Mouse (Mus musculus): ENCODE data around the gene Sox6.
A peak's percentile ranks its signal among the peaks of the same experiment; 100 is the strongest.

Gene Sox6

DNA sequence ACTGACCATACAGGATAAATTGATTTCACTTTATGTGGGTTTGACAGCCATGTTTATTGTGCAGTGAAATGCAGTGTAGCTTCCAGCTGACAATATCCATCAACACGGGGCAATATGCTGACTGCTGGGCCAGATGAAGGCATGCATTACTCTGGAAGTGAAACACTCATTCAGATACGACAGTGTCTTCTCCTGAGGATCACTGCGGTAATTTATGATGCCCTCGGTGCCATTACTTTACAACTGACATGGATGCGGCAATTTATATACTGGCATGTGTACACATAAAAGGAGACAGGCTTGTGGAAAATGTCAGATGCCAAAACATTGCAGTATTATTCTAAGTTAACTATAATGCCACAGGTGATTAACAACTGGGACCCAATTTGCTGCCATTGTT, 546.9 kb downstream of the Sox6 start:
- Histone ChIP-seq H3K4me3 (replicated peaks; ENCODE audit: low read length) (no peak overlapping the region), H3K27me3 (ENCODE audit: insufficient read depth, low read length) (no peaks in the 10 kb centered on the region), H3K4me1 (replicated peaks; ENCODE audit: low read depth, low read length) (no peaks in the 10 kb centered on the region), H3K36me3 (ENCODE audit: insufficient read depth, low read length) (no peaks in the 10 kb centered on the region), H3K9me3 (ENCODE audit: low read length) (no peaks in the 10 kb centered on the region)
- TF ChIP-seq CTCF (conservative IDR thresholded peaks at IDR 0.05; ENCODE audit: low read length) (no peak), POU5F1 (IDR thresholded peaks at IDR 0.05; ENCODE audit: borderline replicate concordance, low read length) (no peak), NANOG (IDR thresholded peaks at IDR 0.05; ENCODE audit: borderline replicate concordance, low read length) (no peak)

DNA sequence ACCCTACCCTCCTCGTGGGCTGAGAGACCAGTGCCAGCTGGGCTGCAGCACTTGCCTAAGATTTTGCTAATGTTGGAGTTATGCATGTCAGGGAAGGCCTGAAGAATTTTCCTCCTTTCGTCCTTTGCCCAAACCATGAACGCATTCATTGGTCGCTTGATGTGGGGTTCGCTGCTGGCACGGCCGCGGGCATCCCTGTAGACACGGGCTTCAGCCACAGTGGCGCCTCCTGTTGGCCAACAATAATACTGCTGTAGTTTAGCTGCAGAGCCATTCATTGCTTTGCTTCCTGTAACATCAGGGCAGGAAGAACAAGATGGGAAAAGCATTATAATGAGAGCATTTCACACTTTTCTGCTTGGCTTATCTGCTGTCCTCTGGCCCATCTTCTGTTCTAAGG, 549.0 kb downstream of the Sox6 start:
- no peaks in the 10 kb centered on the region for H3K36me3 ChIP-seq (ENCODE audit: insufficient read depth, low read length)
- no peaks in the 10 kb centered on the region for H3K27me3 ChIP-seq (ENCODE audit: insufficient read depth, low read length)
- H3K9me3 ChIP-seq (ENCODE audit: low read length) = no peaks in the 10 kb centered on the region
- no peak for TF ChIP-seq NANOG (IDR thresholded peaks at IDR 0.05; ENCODE audit: borderline replicate concordance, low read length)
- peak; percentile 35 for TF ChIP-seq CTCF (conservative IDR thresholded peaks at IDR 0.05; ENCODE audit: low read length)
- H3K4me1 ChIP-seq (replicated peaks; ENCODE audit: low read depth, low read length) = no peaks in the 10 kb centered on the region
- no peak overlapping the region for H3K4me3 ChIP-seq (replicated peaks; ENCODE audit: low read length)

DNA sequence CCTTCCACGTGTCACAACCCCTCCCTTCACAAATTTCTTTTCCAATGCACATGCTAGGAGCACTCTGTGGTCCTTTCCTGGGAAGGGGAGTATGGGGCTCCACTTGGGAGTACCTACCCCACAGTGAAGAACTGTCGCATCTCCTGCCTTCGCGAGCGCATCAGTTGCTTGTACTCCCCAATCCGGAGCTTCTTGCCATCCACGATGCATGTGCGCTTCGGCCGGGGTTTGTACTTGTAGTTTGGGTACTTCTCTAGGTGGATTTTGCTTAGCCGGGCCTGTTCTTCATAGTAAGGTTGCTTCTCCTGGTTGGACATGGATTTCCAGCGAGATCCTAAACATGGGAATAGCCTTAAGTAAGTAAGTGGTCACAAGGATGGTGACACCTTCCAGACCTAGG, 552.2 kb downstream of the Sox6 start:
- Histone ChIP-seq H3K36me3 (ENCODE audit: insufficient read depth, low read length) (no peaks in the 10 kb centered on the region), H3K4me1 (replicated peaks; ENCODE audit: low read depth, low read length) (no peaks in the 10 kb centered on the region), H3K4me3 (replicated peaks; ENCODE audit: low read length) (no peak overlapping the region), H3K27me3 (ENCODE audit: insufficient read depth, low read length) (no peaks in the 10 kb centered on the region), H3K9me3 (ENCODE audit: low read length) (no peaks in the 10 kb centered on the region)
- TF ChIP-seq CTCF (conservative IDR thresholded peaks at IDR 0.05; ENCODE audit: low read length) = no peak
- TF ChIP-seq NANOG (IDR thresholded peaks at IDR 0.05; ENCODE audit: borderline replicate concordance, low read length) = no peak
- TF ChIP-seq POU5F1 (IDR thresholded peaks at IDR 0.05; ENCODE audit: borderline replicate concordance, low read length) = no peak

- no peak overlapping the region for H3K4me3 ChIP-seq (replicated peaks; ENCODE audit: low read length)
- TF ChIP-seq NANOG (IDR thresholded peaks at IDR 0.05; ENCODE audit: borderline replicate concordance, low read length) (no peak), POU5F1 (IDR thresholded peaks at IDR 0.05; ENCODE audit: borderline replicate concordance, low read length) (no peak), CTCF (conservative IDR thresholded peaks at IDR 0.05; ENCODE audit: low read length) (no peak)
- H3K36me3 ChIP-seq (ENCODE audit: insufficient read depth, low read length) = no peaks in the 10 kb centered on the region
- no peaks in the 10 kb centered on the region for H3K9me3 ChIP-seq (ENCODE audit: low read length)
- H3K27me3 ChIP-seq (ENCODE audit: insufficient read depth, low read length) = no peaks in the 10 kb centered on the region
- no peaks in the 10 kb centered on the region for H3K4me1 ChIP-seq (replicated peaks; ENCODE audit: low read depth, low read length)
Measured at GRCm38 (mm10) chr7:115485664-115486409, 552.8 kb downstream of the Sox6 start.

- no peaks in the 10 kb centered on the region for H3K9me3 ChIP-seq (ENCODE audit: low read length)
- no peaks in the 10 kb centered on the region for H3K36me3 ChIP-seq (ENCODE audit: insufficient read depth, low read length)
- H3K4me1 ChIP-seq (replicated peaks; ENCODE audit: low read depth, low read length) = no peaks in the 10 kb centered on the region
- H3K27me3 ChIP-seq (ENCODE audit: insufficient read depth, low read length) = no peaks in the 10 kb centered on the region
- H3K4me3 ChIP-seq (replicated peaks; ENCODE audit: low read length) = no peak overlapping the region
- no peak for TF ChIP-seq NANOG (IDR thresholded peaks at IDR 0.05; ENCODE audit: borderline replicate concordance, low read length)
- no peak for TF ChIP-seq CTCF (conservative IDR thresholded peaks at IDR 0.05; ENCODE audit: low read length)
- no peak for TF ChIP-seq POU5F1 (IDR thresholded peaks at IDR 0.05; ENCODE audit: borderline replicate concordance, low read length)
Measured at GRCm38 (mm10) chr7:115477763-115478162, 560.8 kb downstream of the Sox6 start.

DNA sequence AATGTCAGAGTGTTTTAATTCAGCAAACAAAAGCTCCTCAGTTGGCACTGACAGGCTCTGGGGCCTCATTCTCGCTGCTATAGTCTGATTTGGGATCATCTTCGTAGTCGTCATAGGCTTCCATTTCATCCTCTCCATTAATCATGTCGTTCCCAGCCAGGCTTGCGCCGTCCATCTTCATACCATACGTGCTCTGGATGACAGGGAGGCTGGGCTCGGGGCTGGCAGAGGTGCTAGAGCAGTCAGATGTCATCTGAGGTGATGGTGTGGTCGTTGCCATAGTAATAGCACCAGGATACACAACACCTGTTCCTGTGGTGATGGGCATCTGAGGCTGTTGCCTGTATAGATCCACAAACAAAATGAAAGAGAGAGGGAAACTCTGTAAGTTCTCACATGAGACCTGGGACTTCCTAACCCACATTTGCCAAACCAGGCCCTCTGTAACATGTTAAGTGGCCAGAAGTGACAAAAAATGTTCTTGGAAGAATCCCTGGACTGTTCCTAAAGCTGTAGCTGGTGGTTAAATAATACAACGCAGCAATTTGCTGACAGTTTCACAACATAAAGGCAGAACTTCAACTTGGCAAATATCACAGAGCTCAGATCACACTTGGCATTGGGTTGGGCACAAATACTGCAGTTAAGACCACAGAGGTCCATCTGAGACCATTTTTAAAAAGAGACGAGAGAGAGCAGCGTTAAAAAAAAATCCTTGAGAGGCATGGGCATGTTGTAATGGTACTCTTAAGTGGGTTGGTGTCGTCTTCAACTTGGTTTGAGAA, 561.5 kb downstream of the Sox6 start:
- TF ChIP-seq CTCF (conservative IDR thresholded peaks at IDR 0.05; ENCODE audit: low read length) (no peak), POU5F1 (IDR thresholded peaks at IDR 0.05; ENCODE audit: borderline replicate concordance, low read length) (no peak), NANOG (IDR thresholded peaks at IDR 0.05; ENCODE audit: borderline replicate concordance, low read length) (no peak)
- Histone ChIP-seq H3K9me3 (ENCODE audit: low read length) (no peaks in the 10 kb centered on the region), H3K4me1 (replicated peaks; ENCODE audit: low read depth, low read length) (no peaks in the 10 kb centered on the region), H3K36me3 (ENCODE audit: insufficient read depth, low read length) (no peaks in the 10 kb centered on the region), H3K27me3 (ENCODE audit: insufficient read depth, low read length) (no peaks in the 10 kb centered on the region), H3K4me3 (replicated peaks; ENCODE audit: low read length) (no peak overlapping the region)

- Histone ChIP-seq H3K4me3 (replicated peaks; ENCODE audit: low read length) (no peak overlapping the region), H3K36me3 (ENCODE audit: insufficient read depth, low read length) (no peaks in the 10 kb centered on the region), H3K27me3 (ENCODE audit: insufficient read depth, low read length) (no peaks in the 10 kb centered on the region), H3K4me1 (replicated peaks; ENCODE audit: low read depth, low read length) (no peaks in the 10 kb centered on the region), H3K9me3 (ENCODE audit: low read length) (no peaks in the 10 kb centered on the region)
- TF ChIP-seq NANOG (IDR thresholded peaks at IDR 0.05; ENCODE audit: borderline replicate concordance, low read length) = no peak
Measured at GRCm38 (mm10) chr7:115475176-115475575, 563.4 kb downstream of the Sox6 start.

- Histone ChIP-seq H3K36me3 (ENCODE audit: insufficient read depth, low read length) (no peaks in the 10 kb centered on the region), H3K4me1 (replicated peaks; ENCODE audit: low read depth, low read length) (no peaks in the 10 kb centered on the region), H3K4me3 (replicated peaks; ENCODE audit: low read length) (no peak overlapping the region), H3K27me3 (ENCODE audit: insufficient read depth, low read length) (no peaks in the 10 kb centered on the region), H3K9me3 (ENCODE audit: low read length) (no peaks in the 10 kb centered on the region)
- TF ChIP-seq POU5F1 (IDR thresholded peaks at IDR 0.05; ENCODE audit: borderline replicate concordance, low read length) = no peak
- no peak for TF ChIP-seq CTCF (conservative IDR thresholded peaks at IDR 0.05; ENCODE audit: low read length)
- no peak for TF ChIP-seq NANOG (IDR thresholded peaks at IDR 0.05; ENCODE audit: borderline replicate concordance, low read length)
Measured at GRCm38 (mm10) chr7:115474115-115474514, 564.5 kb downstream of the Sox6 start.
